Mouse (Mus musculus) liver (tissue): Measurements from ENCODE around the gene Mrpl36.

Source experiments
- DNase-seq: peaks from one replicate; pipeline ENCODE4 v3.0.0-alpha.2; 2020; ENCODE audit warnings: mixed read lengths

Gene Mrpl36

DNA sequence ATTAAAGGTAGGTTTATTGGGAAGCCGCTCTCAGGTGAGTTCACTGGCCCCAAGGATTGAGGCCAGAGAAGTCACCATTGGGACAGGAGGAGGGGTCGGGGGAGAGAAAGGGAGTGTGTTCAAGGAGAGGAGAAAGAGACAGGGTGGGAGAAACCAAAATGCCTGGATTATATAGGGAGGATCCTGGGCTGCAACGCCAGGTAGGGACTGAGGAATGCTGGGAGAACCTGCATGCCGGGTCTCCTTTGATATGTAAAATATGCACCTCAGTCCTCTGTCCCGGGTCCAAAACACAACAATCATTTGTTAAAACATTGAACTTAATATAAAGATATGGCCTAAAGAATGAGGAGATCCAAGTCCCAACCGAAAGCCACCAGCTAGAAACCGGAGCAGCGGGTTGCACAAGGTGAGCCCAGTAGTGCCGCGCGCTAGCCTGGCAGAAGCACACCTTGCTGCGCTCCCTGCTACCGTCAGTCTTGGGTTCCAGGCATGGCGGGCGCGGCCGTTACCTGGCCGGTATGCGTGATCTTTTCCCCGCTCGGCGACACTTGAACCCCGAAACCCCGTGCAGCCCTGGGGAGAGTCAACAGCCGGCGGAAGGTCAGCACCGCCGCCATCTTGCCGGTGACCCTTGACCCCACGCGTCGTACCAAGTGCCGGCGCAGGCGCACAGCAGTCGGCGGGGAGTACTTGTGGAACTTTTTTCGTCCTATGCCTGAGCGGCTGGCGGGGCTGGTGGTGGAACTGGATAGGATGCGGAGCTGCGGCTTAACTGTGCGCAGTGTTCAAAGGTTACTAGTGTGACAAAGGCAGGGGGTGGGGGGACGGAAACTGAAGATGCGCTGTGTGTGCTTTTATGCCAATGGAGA lies at the start of gene Mrpl36, which contains the start of gene Ndufs6:
Gene Mrpl36, plus strand, starts transcription at position 687 of the 872 bp plus-strand sequence.
Gene Ndufs6, minus strand, starts transcription at position 716 of the 872 bp plus-strand sequence.
- peak; percentile 94 for DNase-seq

DNA sequence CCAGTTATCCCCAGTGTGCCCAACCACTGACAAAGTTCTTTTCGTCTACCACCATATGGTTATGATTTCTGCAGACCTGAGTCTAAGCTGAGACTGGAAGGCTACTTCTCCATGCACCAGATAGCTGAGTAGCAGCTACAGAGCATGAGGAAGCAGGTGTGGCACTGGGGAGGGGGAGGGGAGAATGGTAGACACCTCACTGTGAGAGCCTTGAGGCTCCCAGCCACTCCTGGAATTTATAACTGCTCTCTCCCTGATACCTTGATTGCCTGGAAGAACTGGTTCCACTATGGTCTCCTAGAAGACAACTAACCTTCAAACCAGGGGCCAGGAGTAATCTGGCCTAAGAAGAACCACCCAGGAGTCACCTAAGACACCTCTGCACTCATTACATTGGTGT lies 49.1 kb upstream of the Mrpl36 start:
- no peak for DNase-seq

DNA sequence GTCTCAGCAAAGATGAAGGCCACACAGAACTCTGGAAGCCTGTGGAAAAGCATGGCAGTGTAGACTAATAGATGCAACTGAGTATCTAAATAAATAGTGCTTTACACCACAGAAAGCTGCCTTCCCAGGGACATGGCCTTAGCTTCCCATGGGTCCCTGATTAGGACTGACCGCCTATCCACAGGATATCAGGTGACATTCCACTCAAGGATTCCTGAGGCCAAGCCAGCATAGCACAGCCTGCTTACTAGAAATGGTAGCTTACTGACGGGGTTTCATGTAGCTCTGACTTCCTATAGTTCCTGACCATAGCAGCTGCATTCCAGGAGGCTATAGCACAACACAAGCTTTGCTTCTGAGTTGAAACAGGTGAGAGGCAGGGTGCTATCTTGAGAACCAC lies 45.9 kb upstream of the Mrpl36 start:
- DNase-seq, result no peak

DNA sequence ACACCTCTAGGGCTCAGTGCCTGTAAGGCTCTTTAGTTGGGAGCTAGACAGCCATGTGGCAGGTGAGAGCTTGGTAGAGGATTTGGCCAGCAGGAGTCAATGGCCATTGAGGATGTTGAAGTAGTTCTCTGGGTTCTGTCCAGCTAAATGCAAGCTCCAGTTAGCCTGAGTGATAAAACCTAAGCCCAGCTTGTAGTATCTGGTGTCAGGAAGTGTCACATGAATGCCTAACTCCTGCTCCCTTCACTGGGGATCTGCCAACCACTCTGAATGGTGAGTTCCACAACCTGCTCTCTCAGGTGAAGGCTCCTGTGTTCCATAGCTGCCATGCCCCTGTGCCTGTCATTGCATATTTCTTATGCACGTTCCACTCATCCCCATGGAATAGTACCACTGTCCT lies 44.8 kb upstream of the Mrpl36 start:
- DNase-seq, result no peak

DNA sequence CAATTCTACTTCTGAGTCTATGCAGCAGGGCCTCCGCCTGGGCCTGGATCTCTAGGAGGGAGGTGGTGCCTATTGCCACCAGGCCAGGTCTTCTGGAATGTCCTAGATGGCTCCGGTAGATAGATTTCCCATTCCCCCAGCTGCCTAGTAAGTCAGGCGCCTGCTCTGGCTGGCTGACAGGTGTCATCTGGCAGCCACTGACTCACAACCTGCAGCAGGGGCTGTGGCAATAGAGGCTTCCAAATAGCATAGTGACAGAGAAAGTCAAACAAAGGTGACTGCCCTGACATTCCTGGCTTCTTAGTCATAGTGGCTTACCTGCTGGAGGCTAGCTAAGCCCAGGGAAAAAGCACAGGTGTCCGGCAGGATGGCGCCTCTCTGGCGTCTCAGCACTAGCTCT lies 38.1 kb upstream of the Mrpl36 start:
- no peak for DNase-seq

DNA sequence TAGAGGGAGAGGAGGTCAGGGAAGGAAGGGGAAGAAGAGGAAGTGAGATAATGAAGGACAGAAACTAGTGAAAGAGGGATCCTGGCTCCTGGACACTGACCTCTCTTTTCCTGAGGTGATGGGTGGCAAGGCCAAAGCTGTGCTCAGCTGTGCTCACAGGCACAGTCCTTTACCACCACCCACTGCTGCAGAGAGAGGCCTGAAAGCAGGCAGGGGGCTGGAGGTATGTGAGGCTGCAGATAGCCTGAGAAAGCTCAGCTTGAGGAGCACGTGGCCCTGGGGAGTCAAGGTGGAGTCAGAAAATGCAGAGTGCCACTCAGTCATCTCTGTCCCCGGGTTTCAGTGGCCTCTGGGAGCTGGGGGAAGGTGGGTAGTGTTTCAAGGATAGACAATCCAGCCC lies 37.2 kb upstream of the Mrpl36 start:
- no peak for DNase-seq

DNA sequence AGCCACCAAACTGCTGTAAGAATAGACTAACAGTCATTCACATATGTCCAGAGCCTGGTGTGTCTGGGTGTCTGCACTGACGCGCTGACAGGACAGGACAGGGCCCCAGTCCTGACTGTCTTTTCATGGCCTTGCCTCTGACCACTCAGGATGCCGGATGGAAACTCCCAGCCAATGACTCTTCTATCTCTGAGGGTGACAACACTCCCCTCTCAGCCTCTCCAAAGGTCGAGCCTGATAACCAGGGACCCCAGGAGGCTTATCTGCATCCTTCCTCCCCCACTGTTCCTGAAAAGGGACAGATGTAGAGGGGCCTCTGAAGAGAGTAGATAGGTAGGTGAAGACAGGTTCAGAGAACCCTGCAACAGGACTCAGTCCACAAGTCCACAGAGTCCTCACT lies 29.6 kb upstream of the Mrpl36 start:
- DNase-seq, result peak; percentile 9

DNA sequence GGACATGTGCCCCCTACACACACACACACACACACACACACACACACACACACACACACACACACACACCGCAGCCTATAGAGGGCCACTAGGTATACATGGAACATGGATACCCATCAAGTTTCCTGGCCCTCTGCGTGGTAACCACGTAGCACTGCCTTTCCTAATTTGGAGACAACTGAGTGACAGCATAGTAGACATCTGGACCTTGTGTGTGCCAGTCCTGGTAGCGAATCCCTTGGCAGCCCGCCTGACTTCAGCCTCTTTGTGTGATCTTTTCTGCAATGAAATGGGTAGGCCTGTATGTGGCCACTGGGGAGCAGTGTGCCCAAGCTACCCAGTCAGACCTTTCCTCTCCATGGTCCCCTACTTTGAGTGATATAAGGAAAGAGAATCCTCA lies 29.0 kb upstream of the Mrpl36 start:
- DNase-seq, result no peak

DNA sequence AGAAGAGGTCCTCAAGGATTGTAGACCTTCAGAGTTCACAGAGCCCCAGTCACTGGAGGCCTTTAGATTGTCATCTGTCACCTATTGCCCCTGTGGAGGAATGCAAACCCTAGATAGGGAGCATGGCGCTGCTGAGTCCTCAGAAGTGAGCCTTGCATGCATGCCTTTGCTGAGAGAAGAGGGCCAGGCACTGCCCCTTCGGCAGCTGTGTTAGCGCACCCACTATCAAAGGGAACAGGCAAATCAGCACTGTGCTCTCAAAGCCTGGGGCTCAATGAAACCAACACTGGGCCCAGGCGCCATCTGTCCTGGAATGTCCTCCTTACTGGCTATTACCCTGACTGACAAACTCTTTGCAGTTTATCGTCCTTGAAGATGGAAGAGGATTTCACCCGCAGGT lies 23.6 kb upstream of the Mrpl36 start:
- no peak for DNase-seq

DNA sequence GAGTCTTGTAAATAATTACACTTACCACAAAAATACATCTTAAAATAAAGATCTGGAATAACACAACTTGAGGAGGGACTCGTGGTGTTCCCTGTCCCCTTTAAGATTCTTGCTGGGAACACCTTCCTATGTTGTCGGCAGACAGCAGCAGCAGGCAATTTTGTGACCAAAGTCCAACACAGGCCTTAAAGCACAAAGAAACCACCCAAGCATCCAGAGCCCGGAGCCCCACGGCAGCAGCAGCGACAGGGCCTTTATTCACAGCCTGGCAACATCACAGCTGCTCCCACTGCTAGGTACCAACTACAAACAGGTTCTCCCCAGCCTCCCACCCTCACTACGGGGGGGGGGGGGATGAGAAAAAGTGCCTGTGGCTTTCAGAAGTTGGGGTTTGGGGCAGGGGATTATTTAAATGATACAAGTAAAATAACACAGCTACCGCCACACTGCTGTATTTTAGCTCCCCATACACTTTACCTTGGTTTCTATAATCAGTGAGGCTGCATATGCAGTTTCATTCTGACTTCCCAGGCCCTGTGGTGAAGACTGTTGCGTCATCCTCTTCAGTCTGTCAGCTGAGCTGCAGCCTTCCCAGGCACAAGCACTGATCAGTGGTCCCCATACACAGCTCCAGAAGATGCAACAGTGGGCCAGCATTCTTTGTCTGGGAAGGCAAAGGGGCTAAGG lies 22.8 kb upstream of the Mrpl36 start:
- no peak for DNase-seq

DNA sequence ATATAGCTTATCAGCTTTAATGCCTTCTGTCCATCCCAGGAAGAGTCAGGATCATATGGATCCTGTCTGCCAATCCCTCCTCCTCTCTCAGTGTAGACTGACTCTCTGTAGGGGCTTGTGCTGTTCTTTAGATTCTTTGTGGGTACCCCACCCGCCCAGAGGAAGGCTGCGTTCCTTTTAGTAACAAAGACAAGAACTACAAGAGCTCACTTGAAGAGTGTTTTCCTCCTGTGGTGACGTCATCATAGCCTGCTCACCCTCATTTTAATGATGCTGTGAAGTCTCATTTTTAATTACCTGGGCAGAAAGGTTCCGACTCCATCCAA lies 22.3 kb upstream of the Mrpl36 start:
- DNase-seq, result no peak

DNA sequence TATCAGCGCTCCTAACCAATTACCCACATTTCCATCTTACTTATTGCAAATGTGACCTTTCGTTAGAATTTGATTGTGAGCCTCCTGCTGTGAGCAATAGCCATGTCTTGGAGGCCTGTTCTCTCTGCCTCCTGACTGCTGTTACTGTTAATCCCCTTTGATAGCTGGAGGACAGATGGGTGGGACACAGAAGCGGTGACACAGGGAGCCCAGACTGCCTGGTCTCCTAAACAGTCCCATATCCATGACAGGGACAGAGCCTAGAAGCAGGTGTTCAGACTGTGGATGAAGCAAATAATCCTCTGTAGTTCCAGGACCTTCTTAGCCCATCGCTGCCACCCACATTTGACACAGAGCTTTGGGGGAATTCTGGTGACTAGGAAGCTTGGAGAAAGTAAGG lies 21.9 kb upstream of the Mrpl36 start:
- DNase-seq, result no peak

DNA sequence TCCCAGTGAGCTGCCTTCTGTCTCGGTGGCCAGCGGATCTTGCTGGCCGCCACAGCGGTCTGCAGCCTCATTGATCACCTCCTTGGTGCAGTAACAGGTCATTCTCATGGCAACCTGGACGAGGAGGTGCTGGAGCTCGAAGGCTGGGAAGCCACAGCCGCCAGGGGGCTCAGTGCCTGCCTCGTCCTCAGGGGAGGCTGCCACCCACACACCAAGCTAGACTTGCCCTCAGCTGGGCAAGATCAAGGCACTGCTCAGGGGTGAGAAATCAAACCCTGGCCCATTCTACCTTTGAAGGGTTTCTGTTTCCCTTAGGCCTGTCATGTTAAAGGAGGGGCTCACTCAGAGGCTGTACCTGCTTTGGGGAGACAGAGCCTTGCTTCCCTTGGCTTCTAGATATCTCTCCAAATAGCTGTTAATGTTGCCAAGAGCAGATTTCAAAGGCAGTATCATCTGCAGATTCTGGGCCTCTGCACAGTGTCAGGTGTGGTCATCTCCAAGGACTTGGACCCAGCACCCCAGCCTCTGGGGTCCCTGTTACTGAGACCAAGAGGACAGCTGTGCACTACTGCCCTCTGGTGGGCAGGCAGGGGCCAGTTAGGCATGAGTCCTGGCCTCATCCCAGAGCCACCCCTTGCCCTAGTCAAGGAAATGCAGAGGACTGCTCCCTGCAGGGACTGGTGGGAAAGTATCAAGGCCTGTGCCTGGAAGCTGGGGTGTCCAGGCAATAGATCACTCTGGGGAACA lies 18.0 kb upstream of the Mrpl36 start:
- peak; percentile 67 for DNase-seq

DNA sequence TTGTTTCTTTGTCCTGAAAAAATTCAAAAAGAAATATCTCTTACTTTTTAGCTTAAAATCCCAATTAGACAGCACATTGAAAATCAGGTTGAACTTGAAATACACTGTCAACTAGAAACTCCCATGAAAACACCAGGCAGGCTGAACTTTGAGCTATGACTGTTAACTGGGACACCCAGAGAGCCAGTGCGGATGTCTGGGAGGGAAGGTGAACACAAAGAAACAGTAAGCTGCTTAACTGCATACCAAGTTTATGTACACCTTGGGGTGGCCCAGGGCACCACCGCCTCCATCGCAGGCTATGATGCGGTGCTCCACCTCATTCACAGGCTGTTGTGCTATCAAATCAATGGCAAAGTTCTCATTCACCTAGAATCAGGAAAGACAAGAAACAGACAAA lies 8.3 kb upstream of the Mrpl36 start:
- DNase-seq, result no peak

DNA sequence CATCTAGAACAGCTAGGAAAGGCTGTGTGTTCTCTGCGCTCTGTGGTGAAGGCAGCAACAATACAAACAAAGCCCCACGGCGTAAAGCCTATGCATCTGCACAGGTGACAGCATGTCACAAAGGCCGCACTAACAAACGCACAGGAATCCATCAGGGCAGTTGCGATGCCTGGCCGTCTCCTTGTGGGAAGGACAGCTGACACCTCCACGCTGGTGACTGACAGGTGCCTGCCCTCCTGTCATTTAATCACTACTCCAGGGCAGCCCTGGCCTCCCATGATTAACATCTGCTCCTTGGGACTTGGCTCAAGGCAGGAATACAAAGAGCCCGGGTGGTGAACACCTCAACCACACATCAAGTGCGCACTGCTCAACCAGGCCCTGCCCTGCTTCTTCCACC lies 5.7 kb upstream of the Mrpl36 start:
- no peak for DNase-seq

DNA sequence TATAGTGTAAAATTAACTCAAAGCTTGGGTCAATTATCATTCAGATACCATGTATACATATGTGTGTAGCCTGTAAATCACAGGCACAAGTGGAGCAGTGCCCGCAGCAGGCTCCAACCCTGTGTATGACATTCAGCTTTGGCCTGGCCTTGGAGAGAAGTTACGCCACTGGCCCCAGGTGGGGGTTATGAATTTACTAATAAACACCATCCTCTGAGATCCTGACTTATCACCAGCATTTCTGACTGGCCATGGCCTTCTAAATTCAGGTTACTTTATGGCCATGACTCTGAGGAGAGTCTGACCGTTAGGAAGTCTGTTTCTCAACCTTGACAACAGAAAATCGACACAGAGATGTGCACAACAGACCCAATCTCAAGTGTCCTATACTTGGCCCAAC lies 4.9 kb upstream of the Mrpl36 start:
- DNase-seq, result no peak

DNA sequence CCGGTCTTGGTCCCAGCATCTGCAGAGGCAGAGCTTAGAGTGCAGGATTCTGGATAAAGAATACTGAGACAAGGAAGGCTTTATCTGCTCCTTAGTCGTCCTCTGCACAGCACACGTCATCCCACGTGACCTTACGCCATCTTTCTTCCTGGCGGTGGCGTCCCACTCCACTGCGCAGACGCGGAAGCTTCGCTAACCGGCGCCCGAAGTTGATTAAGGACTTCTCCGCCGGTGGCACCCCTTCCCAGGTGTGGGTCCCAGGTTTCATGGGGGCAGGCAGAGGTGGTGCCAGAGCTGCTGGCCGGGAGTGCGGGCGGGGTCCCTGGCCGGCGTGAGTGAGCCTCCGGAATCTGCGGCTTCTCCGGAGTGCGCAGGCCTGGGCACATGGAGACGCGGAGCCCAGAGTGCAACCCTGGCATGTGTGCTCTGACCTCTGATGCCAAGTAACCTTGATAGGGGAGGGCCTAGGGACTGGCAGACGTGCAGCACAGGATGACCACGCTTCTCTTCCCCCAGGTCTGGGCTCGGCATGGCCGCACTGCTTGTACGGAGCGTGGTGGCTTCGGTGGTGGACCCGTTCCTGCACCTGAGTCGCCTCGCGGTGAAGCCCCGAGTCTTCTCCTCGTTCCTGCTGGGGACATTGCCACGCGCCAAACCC lies 2.7 kb downstream of the Mrpl36 start:
- DNase-seq, result peak; percentile 89

DNA sequence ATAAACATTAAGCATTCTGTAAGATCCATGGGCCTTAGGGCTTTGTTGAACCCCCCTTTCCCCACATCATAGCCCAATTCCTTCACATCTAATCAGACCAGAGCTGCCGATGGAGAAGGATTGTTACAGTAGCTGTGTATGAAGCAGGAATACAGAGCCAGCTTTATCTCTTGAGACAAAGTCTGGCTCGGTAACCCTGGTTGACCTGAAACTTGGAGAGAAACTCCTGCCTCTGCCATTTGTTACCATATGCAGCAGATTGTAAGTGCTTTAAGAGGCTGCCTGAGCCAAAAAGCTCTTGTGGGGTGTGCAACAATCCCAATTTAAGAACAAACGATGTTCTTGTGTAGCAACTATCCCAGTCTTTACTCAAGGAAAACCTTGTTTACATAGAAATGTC lies 3.4 kb downstream of the Mrpl36 start:
- DNase-seq, result no peak

DNA sequence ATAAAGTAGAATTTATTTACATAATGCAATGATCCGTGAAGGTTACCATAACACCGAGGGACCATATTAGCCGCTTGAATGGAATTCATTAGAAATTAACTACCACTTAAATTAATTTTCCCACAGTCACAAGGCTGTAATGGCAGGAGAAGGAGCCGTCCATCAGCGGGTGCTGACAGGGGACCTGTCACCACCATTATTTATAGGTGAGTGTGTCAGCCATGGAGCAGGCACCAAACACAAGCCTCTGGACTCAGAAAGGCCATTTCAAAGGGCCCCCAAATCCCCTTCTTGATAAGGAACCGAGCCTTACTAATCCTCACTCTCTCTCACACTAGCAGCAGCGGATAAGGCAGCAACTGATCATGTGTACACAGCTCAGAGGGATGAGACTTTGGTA lies 8.4 kb downstream of the Mrpl36 start:
- no peak for DNase-seq

DNA sequence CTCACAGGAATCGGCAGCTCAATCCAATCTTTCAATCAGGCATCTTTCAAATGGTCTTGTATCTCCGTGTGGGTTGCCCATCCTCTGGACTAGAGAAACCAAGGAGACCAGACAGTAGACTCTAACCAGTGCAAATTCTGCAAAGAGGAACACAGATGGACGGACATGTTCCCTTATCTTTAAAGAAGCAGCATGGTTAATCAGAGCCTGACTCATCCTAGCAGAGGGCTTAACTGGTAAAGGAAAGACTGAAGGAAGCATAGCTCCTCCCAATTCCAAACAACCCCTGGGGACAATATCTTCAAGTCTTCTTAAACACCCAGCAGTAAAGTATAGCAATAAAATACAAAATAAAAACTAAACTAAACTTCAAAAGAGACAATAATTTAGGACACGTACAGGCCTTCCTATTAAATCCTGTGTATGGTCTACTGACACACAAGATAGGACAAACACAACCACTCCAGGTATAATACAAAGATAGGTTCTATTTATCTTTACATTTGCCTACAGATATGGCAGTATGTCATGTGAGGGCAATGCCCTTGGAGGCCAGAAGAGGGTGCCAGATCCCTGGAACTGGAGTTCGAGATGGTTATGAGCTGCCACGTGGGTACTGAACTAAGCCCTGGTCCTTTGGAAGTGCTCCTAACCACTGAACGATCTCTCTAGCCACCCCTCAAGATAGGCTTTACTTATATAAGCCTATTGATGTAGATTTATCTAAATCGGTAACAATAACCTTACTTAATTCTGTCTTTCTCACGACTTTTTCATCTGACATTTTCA lies 17.0 kb downstream of the Mrpl36 start:
- DNase-seq, result peak; percentile 34

DNA sequence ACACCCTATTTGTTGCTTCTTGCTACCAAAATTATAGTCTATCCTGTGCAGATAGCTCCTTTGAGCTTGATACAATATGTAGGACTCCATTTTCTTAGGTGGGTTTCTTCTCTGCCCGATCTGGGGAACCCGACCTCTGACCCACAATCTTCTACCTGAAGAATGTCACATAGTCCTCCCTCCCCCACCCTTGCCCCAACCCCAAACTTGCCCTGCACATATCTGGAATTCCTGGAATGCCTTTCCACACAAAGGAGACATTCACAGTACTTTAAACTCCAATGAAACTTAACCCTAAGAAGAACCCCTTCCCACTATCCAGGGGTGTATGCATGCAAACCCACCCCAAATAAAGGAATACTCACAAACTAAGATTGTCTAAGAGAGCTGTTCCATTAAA lies 17.8 kb downstream of the Mrpl36 start:
- no peak for DNase-seq

DNA sequence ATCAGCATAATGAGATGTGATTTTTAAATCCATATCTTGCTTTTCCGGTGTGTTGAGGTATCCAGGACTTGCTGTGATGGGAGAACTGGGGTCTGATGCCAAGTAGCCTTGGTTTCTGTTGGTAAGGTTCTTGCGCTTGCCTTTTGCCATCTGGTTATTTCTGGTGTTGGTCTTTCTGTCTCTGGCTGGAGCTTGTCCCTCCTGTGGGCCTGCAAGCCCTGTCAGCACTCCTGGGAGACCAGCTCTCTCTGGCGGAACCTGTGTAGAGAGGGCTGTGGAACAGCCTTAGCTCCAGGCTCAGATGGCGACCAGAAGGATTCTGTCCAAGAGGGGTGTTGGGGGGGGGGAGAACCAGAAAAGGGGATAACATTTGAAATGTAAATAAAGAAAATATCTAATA lies 18.4 kb downstream of the Mrpl36 start:
- DNase-seq, result no peak
